Mouse (Mus musculus): Measurements from ENCODE around the gene Frmd3. TPM values are rescaled to one million over a fixed set of nuclear protein-coding genes. Genes with fewer than 3 reads are reported as not detected.

Frmd3 gene
- total and polyA plus RNA-seq, 3 experiments: not detected

DNA sequence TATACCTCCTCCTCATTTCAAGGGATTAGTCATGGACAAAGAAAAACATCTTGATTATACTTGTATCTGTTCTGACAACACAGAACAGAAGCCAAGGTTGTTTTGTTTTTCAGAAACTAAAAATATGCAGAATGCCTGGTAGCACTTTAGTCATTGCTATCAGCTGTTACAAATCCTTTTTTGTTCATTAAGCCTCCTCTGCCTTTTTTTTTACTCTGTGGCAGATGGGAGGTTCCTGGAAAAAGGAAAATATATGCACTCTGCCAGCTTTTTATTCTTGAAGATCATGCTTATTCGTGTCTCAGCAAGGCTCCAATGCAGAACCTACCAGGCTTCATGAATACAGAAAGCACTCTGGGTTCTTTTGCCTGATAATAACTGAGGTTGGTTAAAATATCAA lies 38.5 kb downstream of the Frmd3 start:
- DNase-seq (ENCODE audit: low read depth, low spot score): no peak
- Histone ChIP-seq H3K36me3 (ENCODE audit: control insufficient read depth in 1 of 2, insufficient read depth in 2 of 2, low read length in 2 of 2) (no peaks in the 10 kb centered on the region), H3K9ac (ENCODE audit: control insufficient read depth, low read depth, low read length, poor library complexity, severe bottlenecking) (no peak overlapping the region), H3K79me2 (ENCODE audit: control insufficient read depth, insufficient read depth, low read length, poor library complexity) (no peaks in the 10 kb centered on the region), H3K4me1 (ENCODE audit: control insufficient read depth in 1 of 2, insufficient read depth in 2 of 2, low read length in 2 of 2) (no peaks in the 10 kb centered on the region), H3K27ac (ENCODE audit: control insufficient read depth, low read depth, low read length) (no peak overlapping the region), H3K4me3 (ENCODE audit: control insufficient read depth in 1 of 2, insufficient read depth in 1 of 2, low read depth in 2 of 2, low read length in 2 of 2) (no peak overlapping the region), H3K27me3 (ENCODE audit: control insufficient read depth in 1 of 2, insufficient read depth in 2 of 2, low read length in 2 of 2) (no peaks in the 10 kb centered on the region), H3K9me3 (replicated peaks; ENCODE audit: insufficient read depth, low read length) (no peaks in the 10 kb centered on the region)
- no peak for TF ChIP-seq POLR2AphosphoS2 (IDR thresholded peaks at IDR 0.05; ENCODE audit: low read length)
- TF ChIP-seq E2F4 (IDR thresholded peaks at IDR 0.05; ENCODE audit: borderline replicate concordance, low read depth, low read length): no peak
- no peak for TF ChIP-seq ZC3H11A (IDR thresholded peaks at IDR 0.05; ENCODE audit: low read depth, low read length)
- no peak for TF ChIP-seq NRF1 (IDR thresholded peaks at IDR 0.05; ENCODE audit: insufficient read depth, low read depth, low read length, poor library complexity, severe bottlenecking)
- TF ChIP-seq TAL1 (IDR thresholded peaks at IDR 0.05; ENCODE audit: low read length): no peak
- no peak for TF ChIP-seq SIN3A (IDR thresholded peaks at IDR 0.05; ENCODE audit: low read length)
- no peak for TF ChIP-seq CHD1 (IDR thresholded peaks at IDR 0.05; ENCODE audit: low read depth, low read length)
- no peak for TF ChIP-seq JUND (IDR thresholded peaks at IDR 0.05; ENCODE audit: low read depth, low read length)
- no peak for TF ChIP-seq ELF1 (IDR thresholded peaks at IDR 0.05; ENCODE audit: low read depth, low read length)
- no peak for TF ChIP-seq MXI1 (IDR thresholded peaks at IDR 0.05; ENCODE audit: low read depth, low read length)
- no peak for TF ChIP-seq ZKSCAN1 (IDR thresholded peaks at IDR 0.05; ENCODE audit: low read depth, low read length)
- TF ChIP-seq MAX (IDR thresholded peaks at IDR 0.05; ENCODE audit: low read length): no peak
- no peak for TF ChIP-seq SMC3 (IDR thresholded peaks at IDR 0.05; ENCODE audit: low read depth, low read length)
- no peak for TF ChIP-seq MEF2A (IDR thresholded peaks at IDR 0.05; ENCODE audit: extremely low read depth, insufficient replicate concordance, low read depth, low read length, poor library complexity, severe bottlenecking)
- TF ChIP-seq MYB (IDR thresholded peaks at IDR 0.05; ENCODE audit: low read depth, low read length): no peak
- no peak for TF ChIP-seq POLR2AphosphoS5 (IDR thresholded peaks at IDR 0.05; ENCODE audit: borderline replicate concordance, low read depth, low read length)
- TF ChIP-seq ETS1 (IDR thresholded peaks at IDR 0.05; ENCODE audit: low read depth, low read length): no peak

DNA sequence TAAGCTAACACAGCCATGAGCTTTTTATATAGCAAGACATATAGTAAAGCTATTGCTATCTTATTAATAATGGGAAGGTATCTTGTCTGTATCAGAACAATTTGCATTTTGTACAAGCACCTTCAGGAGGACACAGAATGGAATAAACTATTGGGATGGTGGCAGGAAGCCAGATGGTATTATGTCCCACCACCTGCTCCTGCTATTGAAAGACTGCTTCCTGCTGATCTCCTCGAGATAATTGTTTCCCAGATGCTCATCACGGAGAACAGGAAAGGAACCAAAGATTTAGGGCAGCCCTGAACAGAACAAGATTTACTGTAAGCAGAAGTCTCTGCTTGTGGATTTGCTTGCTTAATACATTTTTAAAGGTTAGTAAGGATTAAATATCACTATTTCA lies 63.5 kb downstream of the Frmd3 start:
- H3K36me3 ChIP-seq (ENCODE audit: control insufficient read depth in 1 of 2, insufficient read depth in 2 of 2, low read length in 2 of 2): no peaks in the 10 kb centered on the region
- no peak for DNase-seq (ENCODE audit: low read depth, low spot score)
- H3K9me3 ChIP-seq (replicated peaks; ENCODE audit: insufficient read depth, low read length): no peaks in the 10 kb centered on the region
- no peak overlapping the region for H3K27ac ChIP-seq (ENCODE audit: control insufficient read depth, low read depth, low read length)
- no peak overlapping the region for H3K4me3 ChIP-seq (ENCODE audit: control insufficient read depth in 1 of 2, insufficient read depth in 1 of 2, low read depth in 2 of 2, low read length in 2 of 2)
- H3K9ac ChIP-seq (ENCODE audit: control insufficient read depth, low read depth, low read length, poor library complexity, severe bottlenecking): no peak overlapping the region
- H3K79me2 ChIP-seq (ENCODE audit: control insufficient read depth, insufficient read depth, low read length, poor library complexity): no peaks in the 10 kb centered on the region
- H3K27me3 ChIP-seq (ENCODE audit: control insufficient read depth in 1 of 2, insufficient read depth in 2 of 2, low read length in 2 of 2): no peaks in the 10 kb centered on the region
- no peak for TF ChIP-seq NELFE (IDR thresholded peaks at IDR 0.05; ENCODE audit: low read depth, low read length)
- TF ChIP-seq ELF1 (IDR thresholded peaks at IDR 0.05; ENCODE audit: low read depth, low read length): no peak
- TF ChIP-seq GABPA (IDR thresholded peaks at IDR 0.05; ENCODE audit: low read depth, low read length): no peak
- TF ChIP-seq RCOR1 (IDR thresholded peaks at IDR 0.05; ENCODE audit: low read depth, low read length): no peak
- no peak for TF ChIP-seq RAD21 (IDR thresholded peaks at IDR 0.05; ENCODE audit: low read depth, low read length)
- TF ChIP-seq KAT2A (conservative IDR thresholded peaks at IDR 0.05; ENCODE audit: low read depth, low read length): no peak
- TF ChIP-seq ZNF384 (IDR thresholded peaks at IDR 0.05; ENCODE audit: low read depth, low read length): no peak
- TF ChIP-seq MAX (IDR thresholded peaks at IDR 0.05; ENCODE audit: low read length): no peak
- TF ChIP-seq HCFC1 (IDR thresholded peaks at IDR 0.05; ENCODE audit: low read depth, low read length): no peak
- TF ChIP-seq TAL1 (IDR thresholded peaks at IDR 0.05; ENCODE audit: low read length): no peak
- TF ChIP-seq SIN3A (IDR thresholded peaks at IDR 0.05; ENCODE audit: low read length): no peak
- no peaks in the 10 kb centered on the region for H3K4me1 ChIP-seq (ENCODE audit: control insufficient read depth in 1 of 2, insufficient read depth in 2 of 2, low read length in 2 of 2)

All from MEL (cell line).